Mouse (Mus musculus) C2C12 (cell line): ENCODE measurements around the gene Ccr9.

Source experiments
- CEBPB ChIP-seq: IDR thresholded peaks from one replicate; pipeline ENCODE4 v1.6.1; 2011; ENCODE audit warnings: low read depth, mild to moderate bottlenecking, control low read depth, moderate library complexity
- CTCF ChIP-seq: IDR thresholded peaks from one replicate; pipeline ENCODE4 v1.5.1; 2011; ENCODE audit not compliant: control insufficient read depth, insufficient read depth, insufficient read length
- FOSL1 ChIP-seq: IDR thresholded peaks from one replicate; pipeline ENCODE4 v1.8.0; 2011; ENCODE audit warnings: mild to moderate bottlenecking, low read length; ENCODE audit not compliant: poor library complexity, insufficient read depth, severe bottlenecking
- MAX ChIP-seq: IDR thresholded peaks from one replicate; pipeline ENCODE4 v1.6.1; 2011; ENCODE audit warnings: mild to moderate bottlenecking, control low read depth
- MYOD1 ChIP-seq: IDR thresholded peaks from one replicate; pipeline ENCODE4 v1.6.1; 2011; ENCODE audit warnings: low read depth; ENCODE audit not compliant: control insufficient read depth, insufficient read length
- MYOG ChIP-seq: IDR thresholded peaks from one replicate; pipeline ENCODE4 v1.6.1; 2011; ENCODE audit not compliant: control insufficient read depth, insufficient read length; ENCODE audit errors: extremely low read depth
- USF1 ChIP-seq: IDR thresholded peaks from one replicate; pipeline ENCODE4 v1.6.1; 2011; ENCODE audit warnings: low read depth, mild to moderate bottlenecking, control low read depth, moderate library complexity

GRCm38 (mm10) chr9:123802421-123802820 lies 124.2 kb downstream of the Ccr9 start:
- TF ChIP-seq CTCF (no peak), CEBPB (no peak), MAX (no peak), MYOG (no peak), MYOD1 (no peak), USF1 (no peak), FOSL1 (no peak)
